Mouse (Mus musculus) forebrain, postnatal 0 days (tissue): ENCODE data around the gene Gpr108. TPM values are rescaled to one million over a fixed set of nuclear protein-coding genes. Genes with fewer than 3 reads are reported as not detected.

ENCODE experiments used
- ATAC-seq: fragments of 200-750 bp; cut with Nextera tagmentation; 2 replicates; pipeline ENCODE4 v1.8.0; 2017; ENCODE audit warnings: mild to moderate bottlenecking, moderate library complexity
- DNase-seq: peaks from one replicate; pipeline ENCODE4 v3.0.0-alpha.2; 2015
- H3K27ac ChIP-seq: fragments of 300-500 bp; sonication (generic); 2 replicates; pipeline ENCODE4 v1.5.1; 2014; ENCODE audit warnings: low read depth, mild to moderate bottlenecking, antibody characterized with exemption, low read length, moderate library complexity, mixed read lengths
- H3K27me3 ChIP-seq: fragments of 300-500 bp; sonication (generic); 2 replicates; pipeline ENCODE4 v1.6.1; 2014; ENCODE audit warnings: mild to moderate bottlenecking, low read length, mixed read lengths; ENCODE audit not compliant: insufficient read depth
- H3K36me3 ChIP-seq: fragments of 300-500 bp; sonication (generic); 2 replicates; pipeline ENCODE4 v1.6.1; 2014; ENCODE audit warnings: mild to moderate bottlenecking, moderate library complexity; ENCODE audit not compliant: insufficient read depth
- H3K4me1 ChIP-seq: fragments of 300-500 bp; sonication (generic); 2 replicates; pipeline ENCODE4 v1.6.1; 2014; ENCODE audit warnings: antibody characterized with exemption; ENCODE audit not compliant: insufficient read depth
- H3K4me2 ChIP-seq: fragments of 300-500 bp; sonication (generic); 2 replicates; pipeline ENCODE4 v1.6.1; 2014; ENCODE audit warnings: low read depth, mild to moderate bottlenecking, moderate library complexity
- H3K4me3 ChIP-seq: fragments of 300-500 bp; sonication (generic); 2 replicates; pipeline ENCODE4 v1.5.1; 2014; ENCODE audit warnings: low read depth, low read length, mixed read lengths
- H3K9ac ChIP-seq: fragments of 300-500 bp; sonication (generic); 2 replicates; pipeline ENCODE4 v1.6.1; 2014; ENCODE audit warnings: mild to moderate bottlenecking
- H3K9me3 ChIP-seq: fragments of 300-500 bp; sonication (generic); 2 replicates; pipeline ENCODE4 v1.6.1; 2016; ENCODE audit warnings: low read length
- CTCF ChIP-seq: sonication (generic); IDR thresholded peaks from 2 replicates; pipeline ENCODE4 v1.5.1; 2016; ENCODE audit warnings: antibody characterized with exemption, control low read depth, low read depth
- WGBS: fragments of 180-500 bp; shearing (Covaris S2); extraction: QIAGEN DNeasy Blood & Tissue Kit; methylation state at CpG from one replicate; pipeline ENCODE4 v1.1.7; 2014; 5-methylcytosine and 5-hydroxymethylcytosine counted together
- polyA plus RNA-seq: library from polyadenylated mRNA; unstranded; fragments of >200 nt; fragmentation: Nextera tagmentation; extraction: Ambion mirVana; gene quantifications from 2 replicates; pipeline ENCODE4 v1.2.1, GENCODE M21; 2015
- total RNA-seq: library from RNA; depleted of rRNA; stranded (reverse); fragments of >200 nt; gene quantifications from 2 replicates; pipeline ENCODE4 v1.2.3, GENCODE M21; 2014

Gpr108 gene
- total and polyA plus RNA-seq, 2 experiments from 2014 or later, result 17.5 to 18.6 TPM

GRCm38 (mm10) chr17:57246663-57247392 is 1.4 kb downstream of the Gpr108 start:
- 5% methylated on average over 18 of the region's 18 CpGs for WGBS
- Histone ChIP-seq H3K27ac (peak overlapping the region; percentile 97), H3K9ac (peak overlapping the region; percentile 78), H3K36me3 (peaks cover 12% of the 10 kb centered on the region), H3K4me1 (peaks cover 9% of the 10 kb centered on the region; the same call in 1 of the 2 replicates), H3K4me2 (peak overlapping the region; percentile 58), H3K27me3 (peaks cover 3% of the 10 kb centered on the region; the same call in 1 of the 2 replicates), H3K4me3 (peak overlapping the region; percentile 58), H3K9me3 (no peaks in the 10 kb centered on the region)
- DNase-seq (peak; percentile 1), ATAC-seq (no peak)
- TF ChIP-seq CTCF, result peak; percentile 34

GRCm38 (mm10) chr17:57245311-57245929 is 2.8 kb downstream of the Gpr108 start:
- ATAC-seq (no peak), DNase-seq (no peak)
- H3K9ac ChIP-seq, result no peak overlapping the region
- H3K4me2 ChIP-seq, result no peak overlapping the region
- peaks cover 9% of the 10 kb centered on the region; the same call in 1 of the 2 replicates for H3K4me1 ChIP-seq
- H3K27ac ChIP-seq, result no peak overlapping the region
- WGBS, result 90% methylated on average over 10 of the region's 10 CpGs
- H3K4me3 ChIP-seq, result no peak overlapping the region
- no peak for TF ChIP-seq CTCF
- peaks cover 3% of the 10 kb centered on the region; the same call in 1 of the 2 replicates for H3K27me3 ChIP-seq
- no peaks in the 10 kb centered on the region for H3K9me3 ChIP-seq
- H3K36me3 ChIP-seq, result peaks cover 15% of the 10 kb centered on the region

- H3K27ac ChIP-seq, result no peak overlapping the region
- DNase-seq (no peak), ATAC-seq (no peak)
- H3K4me2 ChIP-seq, result no peak overlapping the region
- H3K4me1 ChIP-seq, result peaks cover 3% of the 10 kb centered on the region; the same call in 1 of the 2 replicates
- H3K4me3 ChIP-seq, result no peak overlapping the region
- H3K36me3 ChIP-seq, result peaks cover 15% of the 10 kb centered on the region
- H3K27me3 ChIP-seq, result no peaks in the 10 kb centered on the region
- no peak for TF ChIP-seq CTCF
- H3K9ac ChIP-seq, result no peak overlapping the region
- 78% methylated on average over 10 of the region's 10 CpGs for WGBS
- no peaks in the 10 kb centered on the region for H3K9me3 ChIP-seq
Measured at GRCm38 (mm10) chr17:57243650-57244370, 4.4 kb downstream of the Gpr108 start.

GRCm38 (mm10) chr17:57237181-57237580 is 11.1 kb downstream of the Gpr108 start:
- WGBS, result 93% methylated on average over 9 of the region's 9 CpGs

GRCm38 (mm10) chr17:57235803-57236202 is 12.4 kb downstream of the Gpr108 start:
- no peaks in the 10 kb centered on the region for H3K27me3 ChIP-seq
- no peak overlapping the region for H3K4me3 ChIP-seq
- H3K4me2 ChIP-seq, result no peak overlapping the region
- H3K27ac ChIP-seq, result no peak overlapping the region
- no peaks in the 10 kb centered on the region for H3K4me1 ChIP-seq
- ATAC-seq (no peak), DNase-seq (no peak)
- TF ChIP-seq CTCF, result no peak
- 88% methylated on average over 5 of the region's 5 CpGs for WGBS
- H3K36me3 ChIP-seq, result peaks cover 14% of the 10 kb centered on the region
- H3K9me3 ChIP-seq, result no peaks in the 10 kb centered on the region
- no peak overlapping the region for H3K9ac ChIP-seq

More at GRCm38 (mm10) chr17:57237181-57237580, 11.1 kb downstream of the Gpr108 start:
- H3K4me1 ChIP-seq, result no peaks in the 10 kb centered on the region
- no peak overlapping the region for H3K9ac ChIP-seq
- no peaks in the 10 kb centered on the region for H3K9me3 ChIP-seq
- no peak for DNase-seq
- H3K4me3 ChIP-seq, result no peak overlapping the region
- no peak for ATAC-seq
- H3K4me2 ChIP-seq, result no peak overlapping the region
- H3K27ac ChIP-seq, result no peak overlapping the region
- peaks cover 21% of the 10 kb centered on the region for H3K36me3 ChIP-seq
- no peaks in the 10 kb centered on the region for H3K27me3 ChIP-seq
- no peak for TF ChIP-seq CTCF

GRCm38 (mm10) chr17:57234254-57234928 is 13.9 kb downstream of the Gpr108 start:
- Histone ChIP-seq H3K27ac (no peak overlapping the region), H3K36me3 (peaks cover 14% of the 10 kb centered on the region), H3K9ac (no peak overlapping the region), H3K4me2 (no peak overlapping the region), H3K4me1 (no peaks in the 10 kb centered on the region), H3K27me3 (no peaks in the 10 kb centered on the region), H3K9me3 (no peaks in the 10 kb centered on the region), H3K4me3 (no peak overlapping the region)
- no peak for DNase-seq
- WGBS, result 87% methylated on average over 12 of the region's 12 CpGs
- no peak for ATAC-seq
- TF ChIP-seq CTCF, result peak; percentile 10; the same call in 1 of the 2 replicates
